Mouse (Mus musculus) embryonic fibroblast, embryonic 13.5 days (primary cell): ENCODE data around the gene Amotl2. TPM values are rescaled to one million over a fixed set of nuclear protein-coding genes. Genes with fewer than 3 reads are reported as not detected.

Experiments
- H3K27ac ChIP-seq: 2 replicates; pipeline ENCODE4 v1.5.1; 2012; ENCODE audit warnings: low read length, control low read depth, inconsistent platforms; ENCODE audit not compliant: insufficient read depth
- H3K4me1 ChIP-seq: 2 replicates; pipeline ENCODE4 v1.6.1; 2011; ENCODE audit warnings: low read length; ENCODE audit not compliant: control insufficient read depth, insufficient read depth
- H3K4me3 ChIP-seq: 2 replicates; pipeline ENCODE4 v1.5.1; 2011; ENCODE audit warnings: mild to moderate bottlenecking, control low read depth, low read length; ENCODE audit not compliant: insufficient read depth
- CTCF ChIP-seq: IDR thresholded peaks from 2 replicates; pipeline ENCODE4 v1.5.1; 2011; ENCODE audit warnings: mild to moderate bottlenecking, control low read depth, low read length, moderate library complexity, borderline replicate concordance; ENCODE audit not compliant: insufficient read depth
- POLR2A ChIP-seq: IDR thresholded peaks from 2 replicates; pipeline ENCODE4 v1.6.1; 2011; ENCODE audit warnings: low read depth, mild to moderate bottlenecking, control low read depth, low read length, moderate library complexity
- polyA plus RNA-seq: library from polyadenylated mRNA; stranded (reverse); fragments of >200 nt; gene quantifications from 2 replicates; pipeline ENCODE4 v1.2.4, GENCODE M21; 2011; ENCODE audit warnings: low read depth; ENCODE audit not compliant: missing spikeins, insufficient read length

Gene Amotl2
- polyA plus RNA-seq, 1 experiment, result 135 TPM

DNA sequence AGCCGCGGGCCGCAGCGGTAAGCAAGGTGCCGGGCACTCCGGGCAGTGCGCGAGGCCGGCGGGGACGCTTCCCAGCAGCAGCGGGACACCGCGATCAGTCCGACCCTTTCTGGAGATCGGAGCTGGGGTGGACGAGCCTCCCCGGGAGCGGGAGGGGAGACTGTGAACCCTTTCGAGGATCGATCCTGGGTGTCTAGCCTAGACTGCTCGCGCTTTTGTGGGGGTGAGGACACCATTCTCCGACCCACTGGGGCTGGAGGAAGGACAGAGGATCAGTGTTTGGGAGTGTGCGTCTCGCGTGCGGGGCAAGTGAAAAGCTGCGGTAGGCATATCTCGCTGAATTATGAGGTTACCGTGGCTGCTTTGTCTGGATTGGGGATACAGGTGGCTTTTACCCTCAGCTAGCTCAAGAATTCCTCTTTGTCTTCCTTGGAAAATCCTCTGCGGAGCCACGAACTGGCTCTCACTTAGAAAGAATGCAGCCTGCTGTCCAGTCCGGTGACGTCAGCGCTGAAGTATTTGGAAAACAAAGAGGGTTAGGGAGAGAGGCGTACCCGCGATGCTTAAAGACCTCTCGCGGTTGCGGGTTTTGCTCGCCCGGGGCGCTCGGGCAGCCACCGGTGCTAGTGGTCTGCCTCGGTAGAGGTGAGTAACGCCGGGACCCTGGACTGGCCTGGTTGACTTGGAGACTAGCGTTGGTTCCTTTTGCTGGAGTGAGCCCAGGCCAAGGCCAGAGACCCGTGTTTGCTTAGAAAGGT is 1.6 kb downstream of the Amotl2 start:
- TF ChIP-seq POLR2A (peak; percentile 40), CTCF (no peak)
- Histone ChIP-seq H3K4me3 (peak overlapping the region; percentile 85), H3K27ac (peak overlapping the region; percentile 96), H3K4me1 (peaks cover 18% of the 10 kb centered on the region)

- TF ChIP-seq CTCF (no peak), POLR2A (peak; percentile 3; the same call in 1 of the 2 replicates)
- Histone ChIP-seq H3K4me3 (peak overlapping the region; percentile 85), H3K4me1 (peaks cover 22% of the 10 kb centered on the region), H3K27ac (peak overlapping the region; percentile 96)
Measured at GRCm38 (mm10) chr9:102718676-102719075, 2.2 kb downstream of the Amotl2 start.

- H3K27ac ChIP-seq, result peak overlapping the region; percentile 96
- no peak for TF ChIP-seq CTCF
- TF ChIP-seq POLR2A, result no peak; the same call in 1 of the 2 replicates
- H3K4me1 ChIP-seq, result peaks cover 25% of the 10 kb centered on the region
- peak overlapping the region; percentile 85 for H3K4me3 ChIP-seq
Measured at GRCm38 (mm10) chr9:102719085-102719484, 2.6 kb downstream of the Amotl2 start.

DNA sequence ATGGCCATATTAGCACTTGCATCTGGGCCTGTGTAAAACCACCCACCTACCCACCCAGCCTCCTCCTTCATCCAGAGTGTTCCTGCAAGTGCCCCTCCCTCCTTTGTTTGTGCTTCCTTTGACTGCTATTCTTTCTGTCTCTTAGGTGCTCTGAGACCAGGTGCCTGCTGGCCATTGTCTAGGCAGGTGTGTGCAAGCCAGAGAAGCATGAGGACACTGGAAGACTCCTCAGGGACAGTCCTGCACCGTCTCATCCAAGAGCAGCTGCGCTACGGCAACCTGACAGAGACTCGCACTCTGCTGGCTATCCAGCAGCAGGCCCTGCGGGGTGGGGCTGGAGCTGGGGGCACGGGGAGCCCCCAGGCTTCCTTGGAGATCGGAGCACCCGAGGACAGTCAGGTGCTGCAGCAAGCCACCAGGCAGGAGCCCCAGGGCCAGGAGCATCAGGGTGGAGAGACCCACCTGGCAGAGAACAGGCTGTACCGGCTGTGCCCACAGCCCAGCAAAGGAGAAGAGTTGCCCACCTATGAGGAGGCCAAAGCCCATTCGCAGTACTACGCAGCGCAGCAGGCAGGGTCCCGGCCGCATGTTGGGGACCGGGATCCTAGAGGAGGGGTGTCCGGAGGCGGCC is 3.6 kb downstream of the Amotl2 start:
- Histone ChIP-seq H3K4me1 (peaks cover 24% of the 10 kb centered on the region), H3K4me3 (peak overlapping the region; percentile 85), H3K27ac (peak overlapping the region; percentile 96)
- no peak for TF ChIP-seq CTCF
- TF ChIP-seq POLR2A, result peak; percentile 53; the same call in 1 of the 2 replicates

- peaks cover 20% of the 10 kb centered on the region for H3K4me1 ChIP-seq
- peak overlapping the region; percentile 96 for H3K27ac ChIP-seq
- TF ChIP-seq POLR2A (no peak), CTCF (no peak)
- H3K4me3 ChIP-seq, result peak overlapping the region; percentile 85
Measured at GRCm38 (mm10) chr9:102720567-102721167, 4.2 kb downstream of the Amotl2 start.

DNA sequence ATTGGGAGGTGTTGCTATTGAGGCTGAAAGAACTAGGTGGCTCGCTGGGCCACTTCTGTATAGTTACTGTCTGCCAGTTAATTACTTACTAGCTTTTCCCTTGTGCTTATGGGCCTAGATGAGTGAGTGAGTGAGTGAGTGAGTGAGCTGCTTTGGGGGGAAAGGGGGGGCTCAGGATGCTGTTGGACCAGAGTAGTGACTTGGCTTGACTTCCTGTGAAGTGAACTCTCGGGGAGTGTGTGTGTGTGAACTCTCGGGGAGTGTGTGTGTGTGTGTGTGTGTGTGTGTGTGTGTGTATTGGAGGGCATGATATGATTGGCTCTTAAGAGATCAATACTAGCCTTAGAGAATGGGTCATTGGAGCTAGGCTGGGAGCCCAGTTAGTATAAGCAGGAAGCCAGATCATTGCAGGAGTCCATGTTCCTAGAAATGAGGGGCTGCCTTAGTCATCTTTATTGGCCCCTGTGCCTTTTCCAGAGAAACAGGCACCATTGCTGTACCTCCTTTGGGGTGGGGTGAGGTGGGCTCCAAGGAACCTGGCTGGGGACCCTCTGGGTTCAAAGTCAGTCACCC is 5.0 kb downstream of the Amotl2 start:
- peak overlapping the region; percentile 85 for H3K4me3 ChIP-seq
- H3K27ac ChIP-seq, result peak overlapping the region; percentile 96
- peaks cover 19% of the 10 kb centered on the region for H3K4me1 ChIP-seq
- TF ChIP-seq POLR2A (0 out of 2 replicates have a peak, but pooled peaks have one; percentile 18), CTCF (no peak)

GRCm38 (mm10) chr9:102722071-102722561 is 5.6 kb downstream of the Amotl2 start:
- TF ChIP-seq CTCF (no peak), POLR2A (0 out of 2 replicates have a peak, but pooled peaks have one; percentile 32)
- peak overlapping the region; percentile 96 for H3K27ac ChIP-seq
- H3K4me1 ChIP-seq, result peaks cover 23% of the 10 kb centered on the region
- H3K4me3 ChIP-seq, result peak overlapping the region; percentile 85

GRCm38 (mm10) chr9:102722750-102723149 is 6.3 kb downstream of the Amotl2 start:
- no peak for TF ChIP-seq POLR2A
- no peak for TF ChIP-seq CTCF
- H3K27ac ChIP-seq, result peak overlapping the region; percentile 96
- peaks cover 27% of the 10 kb centered on the region for H3K4me1 ChIP-seq
- peak overlapping the region; percentile 85 for H3K4me3 ChIP-seq

GRCm38 (mm10) chr9:102723241-102723709 is 6.8 kb downstream of the Amotl2 start:
- H3K4me3 ChIP-seq, result peak overlapping the region; percentile 85
- peak; percentile 43; the same call in 1 of the 2 replicates for TF ChIP-seq CTCF
- TF ChIP-seq POLR2A, result no peak; the same call in 1 of the 2 replicates
- peaks cover 30% of the 10 kb centered on the region for H3K4me1 ChIP-seq
- H3K27ac ChIP-seq, result peak overlapping the region; percentile 96
